Mouse (Mus musculus) hindbrain, embryonic 15.5 days (tissue): Measurements from ENCODE around the gene Trmt112. TPM values are rescaled to one million over a fixed set of nuclear protein-coding genes. Genes with fewer than 3 reads are reported as not detected.

ENCODE experiments used
- ATAC-seq: fragments of 200-750 bp; cut with Nextera tagmentation; 2 replicates; pipeline ENCODE4 v1.8.0; 2017; ENCODE audit warnings: low read depth, moderate number of reproducible peaks, moderate TSS enrichment; ENCODE audit not compliant: low FRiP score
- H3K27ac ChIP-seq: fragments of 300-500 bp; sonication (generic); replicated peaks from 2 replicates; pipeline ENCODE4 v1.5.1; 2015; ENCODE audit warnings: mild to moderate bottlenecking, inconsistent platforms
- H3K27me3 ChIP-seq: fragments of 300-500 bp; sonication (generic); 2 replicates; pipeline ENCODE4 v1.6.1; 2015; ENCODE audit warnings: control low read depth, inconsistent platforms
- H3K36me3 ChIP-seq: fragments of 300-500 bp; sonication (generic); 2 replicates; pipeline ENCODE4 v1.6.1; 2015; ENCODE audit warnings: control low read depth, inconsistent platforms
- H3K4me1 ChIP-seq: fragments of 300-500 bp; sonication (generic); replicated peaks from 2 replicates; pipeline ENCODE4 v1.6.1; 2015; ENCODE audit warnings: control low read depth, inconsistent platforms
- H3K4me2 ChIP-seq: fragments of 300-500 bp; sonication (generic); 2 replicates; pipeline ENCODE4 v1.6.1; 2015; ENCODE audit warnings: moderate library complexity, mild to moderate bottlenecking, inconsistent platforms
- H3K4me3 ChIP-seq: fragments of 300-500 bp; sonication (generic); 2 replicates; pipeline ENCODE4 v1.5.1; 2015; ENCODE audit warnings: mild to moderate bottlenecking, inconsistent platforms
- H3K9ac ChIP-seq: fragments of 300-500 bp; sonication (generic); 2 replicates; pipeline ENCODE4 v1.6.1; 2015; ENCODE audit warnings: inconsistent platforms
- H3K9me3 ChIP-seq: fragments of 300-500 bp; sonication (generic); 2 replicates; pipeline ENCODE4 v1.6.1; 2016; ENCODE audit warnings: control low read depth, inconsistent platforms
- WGBS: fragments of 180-500 bp; shearing (Covaris S2); methylation state at CpG from one replicate; pipeline ENCODE4 v1.1.7; 2015; 5-methylcytosine and 5-hydroxymethylcytosine counted together
- polyA plus RNA-seq: library from polyadenylated mRNA; unstranded; fragments of >200 nt; fragmentation: Nextera tagmentation; extraction: Ambion mirVana; gene quantifications from 2 replicates; pipeline ENCODE4 v1.2.1, GENCODE M21; 2015

The Trmt112 gene
- polyA plus RNA-seq, 1 experiment from 2014 or later, result 104 TPM

GRCm38 (mm10) chr19:6920741-6921636 is 11.5 kb downstream of the Trmt112 start:
- H3K4me3 ChIP-seq, result peak overlapping the region; percentile 74
- H3K27ac ChIP-seq, result peak overlapping the region; percentile 86
- no peaks in the 10 kb centered on the region for H3K36me3 ChIP-seq
- peak overlapping the region; percentile 79 for H3K9ac ChIP-seq
- no peaks in the 10 kb centered on the region for H3K9me3 ChIP-seq
- H3K27me3 ChIP-seq, result peaks cover 30% of the 10 kb centered on the region
- under 1% methylated on average over 45 of the region's 48 CpGs for WGBS
- peaks cover 46% of the 10 kb centered on the region for H3K4me1 ChIP-seq
- ATAC-seq, result peak; percentile 5; the same call in 1 of the 2 replicates
- peak overlapping the region; percentile 91 for H3K4me2 ChIP-seq

GRCm38 (mm10) chr19:6921647-6922567 is 12.4 kb downstream of the Trmt112 start, which contains the start of gene Esrra:
Esrra (minus strand) TSS chr19:6921813.
- Histone ChIP-seq H3K4me2 (peak within 1 kb of the TSS; percentile 91), H3K9ac (peak within 1 kb of the TSS; percentile 79), H3K4me3 (peak within 1 kb of the TSS; percentile 74), H3K36me3 (no peaks in the 10 kb centered on the region), H3K4me1 (peaks cover 52% of the 10 kb centered on the region), H3K27me3 (peaks cover 39% of the 10 kb centered on the region), H3K27ac (peak within 1 kb of the TSS; percentile 86), H3K9me3 (no peaks in the 10 kb centered on the region)
- ATAC-seq, result peak; percentile 96
- WGBS, result under 1% methylated on average over 54 of the region's 66 CpGs

GRCm38 (mm10) chr19:6922901-6923735 is 13.6 kb downstream of the Trmt112 start:
- H3K27ac ChIP-seq, result no peak overlapping the region
- ATAC-seq, result no peak
- H3K4me2 ChIP-seq, result peak overlapping the region; percentile 91
- peaks cover 53% of the 10 kb centered on the region for H3K4me1 ChIP-seq
- 54% methylated on average over 6 of the region's 6 CpGs for WGBS
- H3K9ac ChIP-seq, result no peak overlapping the region
- peak overlapping the region; percentile 74; the same call in 1 of the 2 replicates for H3K4me3 ChIP-seq
- no peaks in the 10 kb centered on the region for H3K36me3 ChIP-seq
- H3K27me3 ChIP-seq, result peaks cover 51% of the 10 kb centered on the region
- H3K9me3 ChIP-seq, result no peaks in the 10 kb centered on the region

DNA sequence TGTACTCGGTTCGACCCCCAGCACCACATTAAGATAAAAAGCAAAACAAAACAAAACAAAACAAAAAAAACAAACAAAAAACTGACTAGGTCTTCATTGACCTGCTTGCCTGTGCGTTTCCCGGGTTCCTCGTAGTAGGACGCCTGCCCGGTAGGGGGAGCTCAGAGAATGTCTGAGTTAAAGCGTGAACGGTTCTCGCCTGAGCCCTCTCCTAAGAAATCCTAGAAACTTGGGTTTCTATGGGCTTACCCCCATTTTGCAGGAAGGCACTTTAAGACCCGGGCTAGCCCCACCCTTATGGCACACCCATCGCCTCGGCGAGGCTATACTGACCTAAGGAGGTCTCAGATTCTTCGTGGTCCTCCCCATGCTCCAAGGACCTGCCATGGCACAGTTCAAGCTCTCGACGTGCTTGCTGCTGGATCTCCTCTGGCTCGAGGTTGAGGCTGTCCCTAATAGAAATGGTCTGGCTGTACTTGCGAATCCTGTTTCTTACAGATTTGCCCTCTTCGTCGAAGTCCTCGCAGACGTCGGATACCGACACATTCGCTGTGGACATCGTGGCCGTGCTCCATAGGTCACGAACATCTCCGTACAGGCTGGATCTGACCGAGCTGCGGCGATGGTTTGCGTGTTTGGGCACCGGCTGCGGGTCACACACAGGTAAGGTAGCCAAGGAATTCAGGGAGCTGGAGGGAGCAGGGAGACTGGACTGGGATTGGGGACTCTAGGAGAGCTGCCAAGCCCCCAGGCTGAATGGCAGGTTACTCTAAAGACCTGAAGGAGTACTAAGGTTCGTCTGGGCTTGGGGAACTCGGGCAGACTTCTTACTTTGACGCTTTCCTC is 15.2 kb downstream of the Trmt112 start:
- 3% methylated on average over 39 of the region's 39 CpGs for WGBS

GRCm38 (mm10) chr19:6925307-6925573 is 15.7 kb downstream of the Trmt112 start, which contains the start of gene Catsperz:
Catsperz (minus strand) TSS chr19:6925380.
- WGBS, result 4% methylated on average over 9 of the region's 9 CpGs
- Histone ChIP-seq H3K4me1 (peaks cover 40% of the 10 kb centered on the region), H3K9me3 (no peaks in the 10 kb centered on the region), H3K27ac (no peak within 1 kb of the TSS), H3K9ac (no peak within 1 kb of the TSS), H3K36me3 (no peaks in the 10 kb centered on the region), H3K27me3 (peaks cover 69% of the 10 kb centered on the region), H3K4me3 (0 out of 2 replicates have a peak within 1 kb of the TSS, but pooled peaks have one; percentile 13), H3K4me2 (peak within 1 kb of the TSS; percentile 31)
- no peak for ATAC-seq

More for the DNA sequence above, 15.2 kb downstream of the Trmt112 start:
- Histone ChIP-seq H3K27ac (no peak overlapping the region), H3K36me3 (no peaks in the 10 kb centered on the region), H3K9me3 (no peaks in the 10 kb centered on the region), H3K9ac (no peak overlapping the region), H3K4me3 (0 out of 2 replicates have a peak overlapping the region, but pooled peaks have one; percentile 13), H3K4me2 (peak overlapping the region; percentile 31), H3K4me1 (peaks cover 46% of the 10 kb centered on the region), H3K27me3 (peaks cover 65% of the 10 kb centered on the region)
- no peak for ATAC-seq

GRCm38 (mm10) chr19:6925611-6926329 is 16.3 kb downstream of the Trmt112 start:
- peaks cover 35% of the 10 kb centered on the region for H3K4me1 ChIP-seq
- no peak overlapping the region for H3K9ac ChIP-seq
- no peak for ATAC-seq
- no peak overlapping the region for H3K4me2 ChIP-seq
- peaks cover 74% of the 10 kb centered on the region for H3K27me3 ChIP-seq
- 6% methylated on average over 35 of the region's 40 CpGs for WGBS
- no peaks in the 10 kb centered on the region for H3K36me3 ChIP-seq
- no peaks in the 10 kb centered on the region for H3K9me3 ChIP-seq
- no peak overlapping the region for H3K27ac ChIP-seq
- H3K4me3 ChIP-seq, result no peak overlapping the region

DNA sequence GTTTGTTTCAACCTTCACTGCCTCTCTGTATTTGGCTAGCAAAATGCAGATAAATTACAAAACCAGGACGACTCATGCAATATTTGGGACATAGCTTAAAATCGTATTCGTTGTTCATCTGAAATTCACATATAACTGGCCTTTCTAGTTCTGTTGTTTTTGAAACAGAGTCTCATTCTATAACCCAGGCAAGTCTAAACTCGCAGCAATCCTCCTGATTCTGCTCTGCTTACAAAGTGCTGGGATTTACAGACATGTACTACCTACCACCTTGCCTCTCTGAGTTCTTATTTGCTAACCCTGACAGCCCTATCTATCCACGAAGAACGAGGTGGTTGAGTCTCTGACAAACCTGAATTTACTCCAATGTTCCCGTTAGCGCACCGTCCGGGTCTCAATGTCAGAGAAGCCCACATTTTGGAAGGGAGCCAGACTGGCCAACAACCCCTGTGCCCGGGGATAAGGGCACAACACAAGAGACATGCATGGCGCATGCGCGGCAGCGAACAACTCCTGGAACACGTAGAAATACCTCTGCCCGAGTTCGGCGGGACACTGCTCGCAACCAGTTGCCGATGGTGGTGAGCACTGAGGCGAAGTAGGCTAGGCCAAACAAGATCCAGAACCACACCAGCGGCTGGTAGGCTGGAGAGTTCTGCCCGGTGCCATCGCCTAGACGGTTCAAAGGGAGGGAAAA is 17.2 kb downstream of the Trmt112 start:
- Histone ChIP-seq H3K4me2 (peak overlapping the region; percentile 43), H3K27me3 (peaks cover 79% of the 10 kb centered on the region), H3K27ac (no peak overlapping the region), H3K9ac (no peak overlapping the region), H3K4me3 (peak overlapping the region; percentile 17; the same call in 1 of the 2 replicates), H3K9me3 (no peaks in the 10 kb centered on the region), H3K36me3 (no peaks in the 10 kb centered on the region), H3K4me1 (peaks cover 31% of the 10 kb centered on the region)
- WGBS, result 12% methylated on average over 26 of the region's 26 CpGs
- ATAC-seq, result no peak

GRCm38 (mm10) chr19:6928080-6928479 is 18.6 kb downstream of the Trmt112 start:
- 14% methylated on average over 9 of the region's 9 CpGs for whole genome bisulfite sequencing
- Histone ChIP-seq H3K27ac (no peak overlapping the region), H3K4me2 (no peak overlapping the region), H3K9ac (no peak overlapping the region), H3K27me3 (peaks cover 91% of the 10 kb centered on the region), H3K4me3 (no peak overlapping the region), H3K36me3 (no peaks in the 10 kb centered on the region), H3K9me3 (no peaks in the 10 kb centered on the region), H3K4me1 (peaks cover 23% of the 10 kb centered on the region)
- ATAC-seq, result no peak

- no peaks in the 10 kb centered on the region for H3K9me3 ChIP-seq
- no peak overlapping the region for H3K4me2 ChIP-seq
- ATAC-seq, result no peak
- no peak overlapping the region for H3K27ac ChIP-seq
- H3K4me3 ChIP-seq, result no peak overlapping the region
- H3K4me1 ChIP-seq, result peaks cover 25% of the 10 kb centered on the region
- H3K36me3 ChIP-seq, result no peaks in the 10 kb centered on the region
- WGBS, result 11% methylated on average over 1 of the region's 2 CpGs
- H3K9ac ChIP-seq, result no peak overlapping the region
- peaks cover 82% of the 10 kb centered on the region for H3K27me3 ChIP-seq
Measured at GRCm38 (mm10) chr19:6931002-6931401, 21.5 kb downstream of the Trmt112 start.

DNA sequence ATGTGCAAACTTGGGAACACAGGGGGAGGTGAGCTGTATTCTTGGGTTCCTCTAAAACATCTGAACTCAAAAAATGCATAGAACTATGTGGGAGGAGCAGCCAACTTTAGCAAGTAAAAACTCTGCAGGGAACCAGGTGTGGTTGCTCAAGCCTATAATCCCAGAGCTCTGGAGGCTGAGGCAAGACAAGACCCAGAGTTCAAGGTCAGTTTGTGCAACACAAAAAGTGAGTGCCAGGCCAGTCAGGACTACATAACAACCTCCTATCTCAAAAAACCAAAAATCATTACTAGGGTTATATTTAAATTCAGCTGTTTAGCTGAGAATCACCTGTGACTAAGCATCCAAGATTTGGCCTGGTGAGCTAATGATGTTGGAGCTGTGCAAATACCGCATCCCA is 22.5 kb downstream of the Trmt112 start:
- H3K9ac ChIP-seq, result no peak overlapping the region
- ATAC-seq, result no peak
- no peak overlapping the region for H3K27ac ChIP-seq
- H3K4me3 ChIP-seq, result no peak overlapping the region
- no peak overlapping the region for H3K4me2 ChIP-seq
- H3K36me3 ChIP-seq, result no peaks in the 10 kb centered on the region
- WGBS, result 42% methylated on average over 1 of the region's 1 CpGs
- H3K9me3 ChIP-seq, result no peaks in the 10 kb centered on the region
- H3K27me3 ChIP-seq, result peaks cover 80% of the 10 kb centered on the region
- H3K4me1 ChIP-seq, result peaks cover 17% of the 10 kb centered on the region
